Mouse (Mus musculus): ENCODE measurements around the gene Cdc42.

The Cdc42 gene

DNA sequence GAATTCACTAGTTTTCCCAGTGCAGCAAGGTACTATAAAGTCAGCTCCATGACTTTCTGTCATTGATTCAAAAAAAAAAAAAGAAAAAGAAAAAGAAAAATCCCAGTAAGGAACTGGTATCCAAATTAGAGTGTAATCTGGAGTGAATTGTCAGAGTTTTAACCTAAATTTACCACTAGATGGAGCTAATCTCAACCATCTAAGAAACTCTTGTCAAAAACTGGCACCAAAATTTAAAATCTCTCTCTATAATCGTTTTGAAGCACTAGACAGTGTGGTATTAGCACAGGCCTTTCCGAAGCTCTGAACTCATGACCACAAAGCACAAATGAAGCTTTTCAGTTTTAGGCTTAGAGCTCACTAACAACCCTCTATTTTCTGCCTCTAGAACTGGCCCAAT is 44.0 kb downstream of the Cdc42 start:
- DNase-seq = no peak

DNA sequence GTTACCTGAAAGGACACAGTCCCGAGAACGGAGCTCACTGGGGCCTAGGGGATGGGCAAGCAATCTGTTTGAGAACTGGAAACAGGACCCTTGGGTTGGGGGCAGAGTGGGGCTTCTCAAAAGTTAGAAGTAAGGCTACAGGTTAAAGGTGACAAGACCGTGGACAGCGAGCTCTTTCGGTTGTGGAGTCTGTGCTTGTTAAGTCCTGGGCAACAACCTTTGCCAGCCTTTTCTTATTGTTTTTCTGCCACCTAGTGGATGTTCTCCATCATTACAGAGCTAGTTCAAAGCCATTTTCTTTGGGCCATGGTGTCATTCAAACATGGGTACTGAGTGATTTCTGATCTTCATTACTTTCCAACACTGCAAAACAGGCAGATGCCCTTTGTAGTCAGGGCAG is 49.1 kb downstream of the Cdc42 start:
- no peak for DNase-seq

- DNase-seq = no peak
Measured at GRCm38 (mm10) chr4:137306991-137307706, 50.4 kb downstream of the Cdc42 start.

DNA sequence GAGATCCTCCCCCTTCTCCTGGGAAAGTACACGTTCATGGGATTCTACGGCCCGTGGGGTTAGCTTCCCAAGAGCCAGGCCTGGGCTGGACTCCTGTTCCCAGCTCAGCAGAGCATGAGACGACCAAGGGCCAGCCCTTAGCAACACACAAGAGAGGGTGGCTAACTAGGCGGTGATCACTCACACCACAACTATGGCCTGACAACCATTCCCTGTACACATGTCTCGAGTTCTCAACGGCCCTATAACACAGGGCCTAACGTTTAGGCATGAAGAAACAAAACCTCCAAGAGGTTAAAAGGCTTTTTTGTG is 51.0 kb downstream of the Cdc42 start:
- DNase-seq = no peak

DNA sequence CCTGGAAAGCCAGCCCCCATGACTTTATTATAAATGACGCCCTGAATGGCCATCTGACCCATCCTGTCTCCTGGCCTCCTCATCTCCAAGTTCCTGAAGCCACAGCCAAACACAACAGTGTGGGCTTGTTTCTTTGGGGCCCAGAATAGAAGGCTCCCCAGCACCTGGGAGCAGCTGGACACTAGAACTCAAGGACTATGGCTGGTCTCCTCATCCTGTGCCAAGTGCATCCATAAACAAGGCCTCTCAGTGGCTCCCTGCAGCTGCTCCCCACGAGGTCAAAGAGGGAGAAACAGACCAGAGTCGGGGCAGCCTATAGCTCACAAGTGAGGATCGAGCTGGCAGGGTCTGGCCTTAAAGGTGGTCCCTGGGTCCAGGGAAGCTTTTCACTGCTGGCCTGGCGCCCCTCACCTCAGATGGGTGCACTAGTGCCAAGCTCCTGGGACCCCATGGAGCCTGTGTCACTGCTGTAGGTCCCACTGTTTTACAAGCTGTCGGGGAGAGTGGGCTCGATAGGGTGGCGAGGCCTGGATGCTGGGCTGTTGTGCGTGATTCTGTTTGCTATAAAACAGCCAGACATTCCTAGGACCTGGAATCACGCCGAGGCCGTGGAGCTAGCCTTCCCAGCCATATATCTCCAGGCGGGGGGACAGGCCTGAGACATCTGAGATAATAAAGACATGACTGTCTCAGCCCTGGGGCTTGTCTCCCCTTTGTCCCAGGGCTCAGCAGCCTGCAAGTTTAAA is 51.5 kb downstream of the Cdc42 start:
- DNase-seq = no peak

GRCm38 (mm10) chr4:137305066-137305465 is 52.5 kb downstream of the Cdc42 start:
- DNase-seq = no peak

DNA sequence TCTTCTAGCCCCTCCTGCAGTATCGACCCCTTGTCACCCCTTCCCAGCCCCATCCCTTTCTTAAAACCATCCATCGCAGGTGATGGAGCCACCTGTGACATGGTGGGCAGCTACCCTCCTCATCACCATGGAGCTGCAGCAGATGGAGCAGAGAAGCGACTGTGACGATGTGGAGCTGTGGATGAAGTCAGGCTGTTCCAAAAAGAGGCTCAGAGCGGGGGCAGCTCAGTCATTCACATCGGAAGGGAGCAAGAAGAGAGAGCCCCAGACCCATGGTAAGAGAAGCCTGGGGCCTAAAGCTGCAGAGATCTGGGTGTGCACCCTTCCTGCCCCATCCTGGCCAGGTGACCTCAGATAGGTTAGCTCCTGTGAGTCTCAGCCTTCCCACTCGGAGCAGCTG is 53.4 kb downstream of the Cdc42 start:
- DNase-seq = no peak

- no peak for DNase-seq
Measured at GRCm38 (mm10) chr4:137301635-137302034, 55.9 kb downstream of the Cdc42 start.

DNA sequence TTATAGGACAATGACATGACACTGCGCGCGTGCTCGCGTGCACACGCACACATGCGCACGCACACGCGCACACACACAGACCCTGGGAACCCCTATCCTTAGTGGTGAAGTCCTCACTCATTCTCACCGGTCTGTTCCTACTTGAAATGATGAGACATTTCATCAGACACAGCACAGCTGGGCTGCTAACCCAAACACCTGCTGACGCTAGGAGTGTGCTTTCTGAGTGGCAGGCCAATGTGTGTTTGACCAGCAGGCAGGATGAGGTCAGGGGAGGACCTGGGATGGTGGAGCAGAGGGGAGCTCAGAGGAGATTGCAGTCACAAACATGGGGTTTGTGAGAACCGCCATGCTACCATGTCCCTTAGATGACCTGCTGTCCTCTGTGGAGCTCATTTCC is 57.3 kb downstream of the Cdc42 start:
- DNase-seq = no peak

GRCm38 (mm10) chr4:137298406-137298805 is 59.1 kb downstream of the Cdc42 start:
- no peak for DNase-seq

- DNase-seq = no peak
Measured at GRCm38 (mm10) chr4:137297611-137298010, 59.9 kb downstream of the Cdc42 start.

- no peak for DNase-seq
Measured at GRCm38 (mm10) chr4:137294951-137295350, 62.6 kb downstream of the Cdc42 start.

- DNase-seq = no peak
Measured at GRCm38 (mm10) chr4:137294474-137294873, 63.0 kb downstream of the Cdc42 start.

GRCm38 (mm10) chr4:137294032-137294431 is 63.5 kb downstream of the Cdc42 start:
- DNase-seq = no peak

DNA sequence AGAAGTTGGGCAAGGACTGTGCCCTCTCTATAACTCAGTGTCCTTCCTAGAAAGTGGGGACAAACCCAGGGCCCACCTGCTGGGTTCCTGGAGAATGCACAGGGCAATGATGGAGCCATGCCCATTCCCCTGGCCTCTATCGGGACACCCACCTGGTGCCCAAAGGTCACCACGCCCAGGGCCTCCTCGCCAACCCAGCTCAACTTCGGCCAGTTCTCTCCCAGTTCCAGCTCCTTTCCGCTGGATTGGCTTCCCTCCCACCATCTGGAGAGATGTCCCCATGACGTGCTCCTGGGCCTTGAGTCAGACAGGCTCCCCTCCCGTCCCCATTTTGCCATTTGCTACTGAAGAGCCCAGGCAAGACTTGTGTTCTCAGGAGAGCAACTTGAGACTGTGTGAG is 64.9 kb downstream of the Cdc42 start:
- DNase-seq = no peak

- no peak for DNase-seq
Measured at GRCm38 (mm10) chr4:137290250-137290649, 67.3 kb downstream of the Cdc42 start.

DNA sequence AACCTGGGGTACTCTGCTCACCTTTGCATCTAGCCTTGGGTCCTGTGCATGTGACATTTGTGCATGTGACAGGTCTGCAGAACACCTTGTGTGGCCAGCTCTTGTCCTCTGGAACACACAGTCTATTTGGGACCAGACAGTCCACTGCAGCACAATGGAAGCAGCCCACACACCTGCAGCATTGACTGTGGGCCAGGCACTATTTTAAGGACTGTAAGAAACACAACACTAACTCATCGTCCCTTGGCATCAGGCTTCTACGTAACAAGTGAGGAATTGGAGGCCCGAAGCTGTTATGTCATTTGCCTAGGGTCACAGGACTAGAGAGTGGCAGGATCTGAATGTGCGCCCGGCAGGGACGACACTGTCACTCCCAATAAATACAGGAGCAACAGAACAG is 67.8 kb downstream of the Cdc42 start:
- no peak for DNase-seq

GRCm38 (mm10) chr4:137287818-137288217 is 69.7 kb downstream of the Cdc42 start:
- peak in 1 of 2 experiments; percentile 28 for DNase-seq

- no peak for DNase-seq
Measured at GRCm38 (mm10) chr4:137287206-137287605, 70.3 kb downstream of the Cdc42 start.

DNA sequence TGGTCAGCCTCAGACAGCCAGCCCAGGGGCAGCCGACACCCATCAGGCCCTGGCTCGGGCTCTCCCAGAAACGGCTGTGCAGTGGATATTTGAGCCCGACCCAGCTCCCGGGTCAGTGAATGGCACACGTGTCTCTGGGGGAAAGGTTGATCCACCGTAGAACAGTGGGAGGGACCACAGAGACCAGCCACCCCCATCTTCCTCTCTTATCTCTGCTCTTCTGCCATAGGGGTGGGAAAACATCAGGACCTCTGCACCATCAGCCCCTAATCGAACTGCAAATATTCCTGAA is 70.9 kb downstream of the Cdc42 start:
- no peak for DNase-seq

DNA sequence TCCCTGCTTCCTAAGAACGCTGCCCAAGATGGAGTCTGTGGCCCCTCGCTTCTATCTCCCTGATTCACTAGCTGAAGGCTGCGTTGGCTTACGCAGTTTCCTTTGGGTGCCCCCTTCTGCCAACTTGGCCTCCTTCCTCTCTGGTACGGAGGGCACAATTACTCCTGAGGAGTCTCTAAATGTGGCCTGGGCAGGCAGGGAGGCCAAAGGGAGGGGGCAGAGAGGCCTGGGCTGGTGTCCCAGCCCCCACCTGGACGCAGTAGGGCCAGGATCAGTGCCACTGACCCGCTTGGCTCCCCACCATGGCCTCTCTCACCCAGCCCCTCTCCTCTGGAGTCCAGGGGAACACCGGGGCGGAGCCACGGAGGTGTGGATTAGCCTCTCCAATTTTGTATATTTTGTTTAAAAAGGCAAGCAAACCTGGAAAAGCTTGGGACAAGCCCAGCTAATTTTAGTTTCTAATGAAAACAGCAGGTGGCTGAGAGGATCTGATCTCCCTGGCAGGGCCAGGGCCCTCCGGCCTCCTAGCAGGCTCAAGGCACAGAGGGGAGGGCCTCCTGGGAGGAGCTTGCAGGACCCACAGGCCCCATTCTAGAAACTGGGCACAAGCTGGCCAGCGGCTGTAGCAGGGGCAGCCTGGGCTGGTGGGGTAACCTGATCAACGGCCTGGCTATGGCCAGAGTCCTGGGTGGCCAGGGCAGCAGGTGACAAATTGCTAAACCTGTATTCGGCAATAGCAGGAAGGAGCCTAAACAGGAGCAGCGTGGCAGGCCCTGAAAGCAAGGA is 71.5 kb downstream of the Cdc42 start:
- no peak for DNase-seq

DNA sequence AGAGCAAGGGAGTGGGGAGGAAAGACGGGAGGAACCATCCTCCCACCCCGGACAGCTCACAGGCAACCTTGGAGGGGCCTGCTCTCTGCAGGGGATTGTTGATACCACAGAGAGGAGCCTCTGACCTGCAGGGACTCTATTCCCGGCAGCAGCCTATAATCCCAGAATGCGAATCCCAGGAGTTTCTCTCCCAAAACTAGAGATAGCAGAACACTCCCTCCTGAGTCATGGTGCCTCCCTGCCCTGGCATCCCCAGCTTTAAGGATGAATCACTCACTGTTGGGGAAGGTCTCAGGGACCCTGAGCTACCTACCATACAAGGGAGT is 74.2 kb downstream of the Cdc42 start:
- no peak for DNase-seq

DNA sequence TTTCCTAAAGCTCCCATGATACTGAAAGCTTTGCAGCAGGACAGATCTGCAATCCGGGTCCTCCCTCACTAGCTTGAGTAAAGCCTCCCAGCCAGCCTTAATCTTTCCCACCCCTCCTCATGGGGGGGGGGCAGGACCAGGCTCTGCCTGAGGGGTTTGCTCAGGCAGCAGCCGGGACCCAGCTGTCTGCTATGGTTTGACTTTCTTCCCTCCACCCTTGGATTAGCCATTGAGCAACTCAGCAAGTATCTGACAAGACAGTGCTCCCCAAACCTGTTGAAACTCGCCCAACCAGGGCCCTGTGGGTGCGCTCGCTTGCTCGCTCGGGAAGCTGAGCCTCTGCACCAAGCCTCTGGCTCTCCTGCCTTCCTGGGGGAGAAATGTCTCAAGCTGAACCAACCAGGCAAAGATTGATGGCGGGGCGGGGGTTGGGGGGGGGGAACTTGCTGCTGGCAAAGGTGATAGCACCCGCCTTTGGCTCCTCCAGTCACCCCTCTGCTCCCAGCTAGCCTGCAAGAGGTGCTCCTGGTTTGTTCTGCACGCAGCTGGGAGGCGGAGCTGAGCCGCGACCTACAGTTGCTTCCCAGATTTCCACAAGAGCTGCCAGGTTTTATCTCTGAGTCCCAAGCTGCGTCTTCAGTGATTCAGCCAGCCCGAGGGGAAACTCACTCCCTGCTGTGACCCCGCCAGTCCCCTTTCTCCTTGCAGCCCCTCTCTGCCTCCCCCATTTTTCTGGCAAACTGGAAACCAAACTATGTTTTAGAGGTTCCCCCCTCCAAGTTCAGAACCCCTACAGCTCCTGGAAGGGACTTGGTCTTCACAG is 74.7 kb downstream of the Cdc42 start:
- no peak for DNase-seq
